Mouse (Mus musculus) cerebellum, adult 11-12 months (tissue): ENCODE data around the gene Ccndbp1.
A peak's percentile ranks its signal among the peaks of the same experiment; 100 is the strongest.
"Not testable (repeated sequence)": the region's sequence is repeated elsewhere in the genome, so short reads cannot be mapped to it uniquely, and the experiment has no call there.

ENCODE experiments used
- DNase-seq: peaks from one replicate; pipeline ENCODE4 v3.0.0; 2022

Gene Ccndbp1

DNA sequence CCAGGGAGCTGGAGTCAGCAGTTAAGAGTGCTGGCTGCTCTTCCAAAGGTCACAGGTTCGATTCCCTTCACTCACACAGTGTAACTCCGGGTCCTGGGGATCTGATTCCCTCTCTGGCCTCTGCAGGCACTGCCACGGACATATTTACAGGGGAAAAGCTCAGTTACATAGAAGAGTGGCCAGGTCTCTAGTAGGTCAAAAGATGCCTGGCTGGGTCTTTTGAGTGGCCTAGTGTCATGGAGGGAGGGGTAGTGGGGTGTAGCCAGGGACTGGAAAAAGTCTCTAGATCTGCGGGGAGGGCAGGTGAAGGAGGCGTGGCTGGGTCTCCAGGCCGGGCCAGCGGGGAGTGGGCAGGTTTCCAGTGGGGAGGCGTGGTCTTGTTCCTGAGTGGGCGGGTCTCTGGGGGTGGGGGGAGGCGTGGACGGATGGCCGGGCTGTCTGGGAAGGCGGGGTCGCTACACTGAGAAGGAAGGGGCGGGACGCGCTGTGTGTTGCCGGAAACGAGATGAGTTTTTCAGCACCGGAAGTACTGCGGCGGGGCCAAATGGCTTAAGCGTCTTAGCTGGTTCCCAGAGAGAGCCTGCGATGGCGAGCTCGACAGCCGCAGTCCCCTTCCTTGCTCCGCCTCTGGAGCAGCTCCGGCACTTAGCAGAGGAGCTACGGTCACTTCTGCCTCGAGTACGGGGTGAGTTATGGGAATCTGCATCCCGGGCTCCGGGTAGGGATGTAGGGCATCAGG is at the start of gene Ccndbp1:
Gene Ccndbp1, plus strand, starts transcription at position 479 of the 739 bp plus-strand sequence.
- DNase-seq, result peak; percentile 83

- no peak for DNase-seq
These were observed 48.8 kb upstream of the Ccndbp1 start for GRCm38 (mm10) chr2:120959363-120959762.

GRCm38 (mm10) chr2:120959827-120960226 is 48.4 kb upstream of the Ccndbp1 start:
- DNase-seq, result no peak

- no peak for DNase-seq
These were observed 47.9 kb upstream of the Ccndbp1 start for GRCm38 (mm10) chr2:120960261-120960660.

GRCm38 (mm10) chr2:120963110-120963509 is 45.1 kb upstream of the Ccndbp1 start:
- DNase-seq, result no peak

DNA sequence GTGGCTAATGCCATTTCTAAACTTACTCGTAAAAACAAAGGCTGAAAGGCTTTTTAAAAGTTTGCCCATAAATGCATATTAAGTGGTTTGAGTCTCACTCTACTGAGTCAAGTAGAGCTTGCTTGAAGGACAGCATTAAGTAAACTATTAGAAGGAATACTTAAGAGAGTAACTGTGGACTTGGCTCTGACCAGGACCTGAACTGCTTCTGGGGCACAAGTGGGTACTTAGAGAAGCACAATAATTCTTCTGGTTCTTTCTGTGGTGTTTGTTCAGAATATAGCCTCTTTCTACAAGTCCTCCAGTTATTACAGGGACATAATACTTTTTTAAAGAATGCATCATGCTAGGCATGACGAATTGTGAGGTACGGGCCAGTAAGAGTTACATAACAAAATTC is 42.7 kb upstream of the Ccndbp1 start:
- no peak for DNase-seq

- DNase-seq, result peak; percentile 42
These were observed 38.1 kb upstream of the Ccndbp1 start for GRCm38 (mm10) chr2:120970045-120970539.

- peak; percentile 87 for DNase-seq
These were observed 37.6 kb upstream of the Ccndbp1 start, which contains the start of gene Ubr1 for GRCm38 (mm10) chr2:120970559-120971080. Gene Ubr1, minus strand, starts transcription at chr2:120970715.

GRCm38 (mm10) chr2:120971766-120972165 is 36.4 kb upstream of the Ccndbp1 start:
- DNase-seq, result no peak

- DNase-seq, result not testable (repeated sequence)
These were observed 35.9 kb upstream of the Ccndbp1 start for GRCm38 (mm10) chr2:120972257-120972656.

DNA sequence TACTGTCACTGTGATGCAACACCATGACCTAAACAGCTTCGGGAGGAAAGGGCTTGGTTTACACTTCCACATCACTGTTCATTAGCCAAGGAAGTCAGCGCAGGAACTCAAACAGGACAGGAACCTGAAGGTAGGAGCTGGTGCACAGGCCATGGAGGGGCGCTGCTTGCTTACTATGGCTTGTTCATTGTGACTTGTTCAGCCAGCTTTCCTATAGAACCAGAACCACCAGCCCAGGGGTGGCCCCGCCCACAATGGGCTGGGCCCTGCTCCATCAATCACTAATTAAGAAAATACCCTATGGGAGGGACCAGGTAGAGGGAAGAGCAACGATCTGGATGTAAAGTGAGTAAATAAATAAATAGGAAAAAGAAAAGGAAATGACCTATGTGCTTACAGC is 35.2 kb upstream of the Ccndbp1 start:
- DNase-seq, result peak; percentile 41

- DNase-seq, result no peak
These were observed 31.9 kb upstream of the Ccndbp1 start for GRCm38 (mm10) chr2:120976308-120976707.

- peak; percentile 82 for DNase-seq
These were observed 30.9 kb upstream of the Ccndbp1 start, which contains the start of gene Tmem62 for GRCm38 (mm10) chr2:120976990-120977925. Gene Tmem62, plus strand, starts transcription at chr2:120977017.

GRCm38 (mm10) chr2:120977926-120978692 is 30.1 kb upstream of the Ccndbp1 start:
- DNase-seq, result no peak

GRCm38 (mm10) chr2:120978693-120979037 is 29.5 kb upstream of the Ccndbp1 start:
- DNase-seq, result no peak

GRCm38 (mm10) chr2:120979819-120980218 is 28.4 kb upstream of the Ccndbp1 start:
- no peak for DNase-seq

GRCm38 (mm10) chr2:120980861-120981260 is 27.3 kb upstream of the Ccndbp1 start:
- DNase-seq, result no peak

- no peak for DNase-seq
These were observed 24.6 kb upstream of the Ccndbp1 start for GRCm38 (mm10) chr2:120983611-120984010.

DNA sequence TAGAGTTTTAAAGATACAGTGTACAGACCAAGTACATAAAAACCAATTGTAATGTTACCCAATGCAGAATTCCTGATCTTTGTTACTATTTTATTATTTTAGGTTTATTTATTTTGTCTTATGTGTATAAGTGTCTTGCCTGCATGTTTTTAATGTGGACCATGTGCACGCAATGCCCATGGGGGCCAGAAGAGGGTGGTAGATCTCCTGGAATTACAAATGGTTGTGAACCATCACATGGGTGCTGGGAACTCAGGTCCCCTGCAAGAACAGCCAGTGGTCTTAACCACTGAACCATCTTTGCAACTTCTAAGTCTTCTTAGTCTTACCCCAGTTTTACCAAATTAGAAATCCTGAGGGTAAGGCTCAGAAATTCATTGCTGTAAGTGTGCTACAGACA is 23.0 kb upstream of the Ccndbp1 start:
- no peak for DNase-seq

DNA sequence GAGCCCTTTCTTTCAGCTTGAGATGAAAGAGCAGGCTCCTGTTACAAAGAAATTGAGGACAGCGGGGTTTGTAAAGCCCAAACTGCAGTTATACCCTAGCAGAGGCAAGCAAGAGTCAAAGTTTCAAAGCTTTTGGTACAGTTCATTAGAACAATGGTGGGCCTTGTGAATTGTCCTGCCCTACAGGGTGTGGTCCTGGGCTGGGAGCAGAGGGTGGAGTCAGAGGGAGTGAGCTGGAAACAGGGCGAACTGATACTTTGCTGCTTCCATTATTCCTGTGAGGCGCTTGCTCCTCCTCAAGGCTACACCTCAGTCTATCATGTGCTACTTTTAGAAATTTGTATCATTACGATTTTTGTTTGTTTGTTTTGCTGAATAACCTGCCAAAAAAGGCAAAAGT is 17.0 kb upstream of the Ccndbp1 start:
- no peak for DNase-seq

DNA sequence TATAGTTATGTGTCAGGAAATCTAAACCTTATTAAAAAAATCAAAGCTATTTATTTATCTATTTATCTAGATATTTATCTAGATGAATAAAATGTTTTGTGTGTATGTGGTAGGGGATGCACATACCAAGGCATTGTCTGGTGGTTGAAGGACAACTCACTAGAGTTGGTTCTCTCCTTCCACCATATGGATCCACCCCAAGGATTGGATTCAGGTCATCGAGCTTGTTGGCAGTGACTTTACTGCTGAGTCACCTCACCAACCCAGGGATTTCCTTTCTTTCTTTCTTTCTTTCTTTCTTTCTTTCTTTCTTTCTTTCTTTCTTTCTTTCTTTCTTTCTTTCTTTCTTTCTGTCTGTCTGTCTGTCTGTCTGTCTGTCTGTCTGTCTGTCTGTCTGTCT is 11.6 kb upstream of the Ccndbp1 start:
- not testable (repeated sequence) for DNase-seq

DNA sequence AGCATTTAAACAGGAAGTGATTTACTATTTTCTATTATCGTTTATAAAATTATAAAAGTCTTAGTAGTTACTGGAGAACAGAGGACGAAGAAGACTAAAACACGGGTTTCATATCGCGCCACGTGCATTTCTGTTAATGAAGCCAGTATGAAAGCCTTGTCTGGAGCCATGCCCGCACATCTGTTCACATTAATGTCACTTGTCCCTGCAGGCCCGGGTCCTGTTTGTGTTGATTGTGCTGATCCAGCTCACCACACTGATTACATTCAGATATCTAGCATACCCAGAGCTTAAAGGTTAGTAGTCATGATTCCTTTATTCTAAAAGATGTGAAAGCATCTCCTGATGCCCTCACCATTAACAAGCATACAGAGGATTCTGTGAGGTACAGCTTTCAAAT is 9.3 kb upstream of the Ccndbp1 start:
- no peak for DNase-seq

DNA sequence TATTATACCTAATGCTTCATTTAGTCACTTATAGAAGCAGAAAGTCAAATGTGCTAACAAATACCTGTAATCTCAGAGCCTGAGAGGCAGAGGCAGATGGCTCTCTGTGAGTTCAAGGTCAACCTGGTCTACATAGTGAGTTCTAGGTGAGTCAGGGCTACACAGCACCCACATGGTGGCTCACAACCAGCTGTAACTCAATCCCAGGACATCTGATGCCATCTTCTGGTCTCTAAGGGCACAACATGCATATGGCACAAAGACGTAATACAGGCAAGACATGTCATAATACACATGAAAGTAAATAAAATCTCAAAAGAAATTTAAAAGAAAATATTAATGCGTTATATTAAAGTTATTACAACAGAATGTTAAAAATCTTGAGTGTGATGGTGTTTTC is 4.6 kb upstream of the Ccndbp1 start:
- DNase-seq, result peak; percentile 46
